Comparison of ENCODE assay signal across 15 mouse cellular contexts in the genomic region with DNA sequence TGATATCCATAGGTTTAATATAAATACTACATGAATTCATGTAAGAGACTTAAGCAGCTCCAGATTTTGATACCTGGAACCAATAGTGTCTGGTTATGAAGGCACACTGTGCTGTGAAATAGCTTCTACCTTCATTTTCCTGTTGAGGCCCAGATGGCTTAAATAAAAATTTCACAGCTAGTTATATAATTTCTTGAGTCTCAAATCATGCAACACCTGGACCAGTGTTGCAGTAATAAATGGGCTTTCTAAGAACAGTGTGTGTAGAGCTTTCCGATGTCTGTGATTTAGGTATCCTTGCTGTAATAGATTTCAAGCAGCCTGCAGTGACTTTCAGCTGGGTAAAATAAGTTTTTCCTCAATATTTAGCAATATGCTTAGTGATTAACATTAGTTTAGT.
"Had no signal": no experiment of that assay in that cellular context is flagged by ENCODE, and none has a peak within 500 bp of the region (broad histone marks: within the 10 kb centered on the region; RNA-seq: fewer than 3 reads in every experiment).

No protein-coding gene starts in this region.

- H3K27ac ChIP-seq: neural tube, embryonic 15.5 days; stomach, embryonic 15.5 days; stomach, postnatal 0 days had no signal

- H3K27me3 ChIP-seq: neural tube, embryonic 15.5 days; stomach, embryonic 15.5 days had no signal

- H3K4me3 ChIP-seq: neural tube, embryonic 15.5 days; stomach, embryonic 15.5 days had no signal

- DNase-seq: retina, postnatal 1 day; right cerebral cortex, adult 18-20 months; right cerebral cortex, postnatal 14 days; right cerebral cortex, postnatal 25 days; right cerebral cortex, postnatal 4 days; spleen, adult 18-20 months; thymus, adult 18-20 months; thymus, adult 2 months; thymus, postnatal 14 days; thymus, postnatal 25 days; thymus, postnatal 36 days; thymus, postnatal 4 days had no signal

- H3K36me3 ChIP-seq: neural tube, embryonic 15.5 days; stomach, embryonic 15.5 days had no signal

- H3K9ac ChIP-seq: neural tube, embryonic 15.5 days; stomach, embryonic 15.5 days had no signal

- H3K9me3 ChIP-seq: neural tube, embryonic 15.5 days; stomach, embryonic 15.5 days had no signal

- H3K4me1 ChIP-seq: neural tube, embryonic 15.5 days; stomach, embryonic 15.5 days had no signal

- H3K4me2 ChIP-seq: neural tube, embryonic 15.5 days; stomach, embryonic 15.5 days had no signal
